Mouse (Mus musculus) urinary bladder, postnatal 10 days (tissue): ENCODE data around the gene Kcna3.

Source experiments
- DNase-seq: peaks from one replicate; pipeline ENCODE4 v3.0.0; 2022; ENCODE audit warnings: low spot score

The Kcna3 gene

DNA sequence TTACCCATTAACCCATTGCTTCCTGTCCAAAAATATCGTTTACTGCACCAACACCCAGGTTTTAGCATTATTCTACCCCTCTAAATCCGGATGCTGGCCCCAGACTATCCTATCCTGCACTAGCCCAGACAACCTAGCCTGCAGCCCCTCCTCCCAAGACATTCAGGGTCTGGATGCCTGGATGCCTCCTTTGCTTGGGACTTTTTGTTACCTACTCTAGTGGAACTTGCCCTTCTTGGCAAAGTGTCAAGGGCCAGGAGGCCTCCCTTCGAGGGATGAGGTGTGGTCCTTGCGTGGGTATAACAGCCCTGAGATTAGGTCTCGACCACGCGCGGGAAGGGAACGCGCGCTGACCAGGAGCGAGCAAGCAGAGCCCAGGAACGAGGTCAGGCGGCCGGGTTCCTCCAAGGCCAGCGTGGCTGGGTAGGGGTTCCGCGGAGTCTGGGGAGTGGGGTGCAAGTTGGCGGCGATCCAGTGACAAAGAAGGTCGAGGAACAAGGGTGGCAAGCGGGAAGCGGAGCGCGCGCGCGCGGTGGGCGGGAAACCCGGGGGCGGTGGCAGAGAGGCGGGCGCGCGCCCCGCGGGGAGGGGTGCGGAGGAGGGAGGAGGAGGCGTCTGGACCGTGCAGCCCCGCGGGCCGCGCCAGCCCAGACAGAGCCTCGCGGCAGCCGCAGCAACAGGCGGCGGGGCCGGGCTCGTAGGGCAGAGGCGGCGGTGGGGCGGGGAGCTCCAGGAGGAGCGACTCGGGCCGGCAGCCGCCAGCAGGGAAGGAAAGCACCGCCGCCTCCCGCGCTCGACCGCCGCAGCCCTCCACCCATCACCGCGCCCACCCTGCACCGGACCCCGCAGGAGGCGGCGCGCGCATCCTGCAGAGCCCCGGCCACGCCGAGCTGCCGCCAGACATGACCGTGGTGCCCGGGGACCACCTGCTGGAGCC is at the start of gene Kcna3:
TSS of gene Kcna3 (plus strand) at position 649 of the 937 bp plus-strand sequence.
- peak; percentile 15 for DNase-seq

DNA sequence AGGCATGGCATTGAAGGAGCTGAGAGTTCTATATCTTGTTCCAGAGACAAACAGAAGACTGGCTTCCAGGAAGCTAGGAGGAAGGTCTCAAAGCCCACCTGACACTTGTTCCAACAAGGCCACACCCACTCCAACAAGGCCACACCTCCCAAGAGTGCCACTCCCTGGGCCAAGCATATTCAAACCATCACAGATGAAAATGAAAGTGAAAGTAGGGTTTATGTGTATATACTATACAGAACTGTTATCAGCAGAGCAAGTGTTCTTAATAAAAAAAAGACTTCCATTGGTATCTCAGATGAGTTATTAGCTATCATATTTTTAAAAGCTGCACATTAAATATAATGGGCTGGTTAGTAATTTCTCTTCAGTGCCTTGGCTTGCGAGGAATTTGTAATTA is 44.6 kb upstream of the Kcna3 start:
- DNase-seq = no peak

DNA sequence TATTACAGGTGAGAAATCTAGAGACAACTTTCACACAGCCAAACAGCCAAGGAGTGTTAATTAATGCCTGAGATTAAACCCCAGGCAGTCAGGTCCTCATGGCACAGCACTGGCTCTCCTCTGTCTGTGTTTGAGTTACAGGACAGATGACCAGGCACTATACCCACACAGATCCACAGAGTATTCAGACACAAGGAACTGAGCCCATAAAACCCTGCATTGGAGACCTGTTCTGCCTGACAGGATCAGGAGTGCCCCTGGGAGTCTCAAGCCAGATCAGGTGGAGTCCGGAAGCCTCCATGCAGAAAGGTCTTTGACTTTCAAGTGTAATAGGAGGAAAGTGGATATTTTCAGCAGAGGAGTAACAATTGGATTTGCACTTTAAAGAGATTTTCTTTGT is 40.6 kb upstream of the Kcna3 start:
- DNase-seq = no peak

DNA sequence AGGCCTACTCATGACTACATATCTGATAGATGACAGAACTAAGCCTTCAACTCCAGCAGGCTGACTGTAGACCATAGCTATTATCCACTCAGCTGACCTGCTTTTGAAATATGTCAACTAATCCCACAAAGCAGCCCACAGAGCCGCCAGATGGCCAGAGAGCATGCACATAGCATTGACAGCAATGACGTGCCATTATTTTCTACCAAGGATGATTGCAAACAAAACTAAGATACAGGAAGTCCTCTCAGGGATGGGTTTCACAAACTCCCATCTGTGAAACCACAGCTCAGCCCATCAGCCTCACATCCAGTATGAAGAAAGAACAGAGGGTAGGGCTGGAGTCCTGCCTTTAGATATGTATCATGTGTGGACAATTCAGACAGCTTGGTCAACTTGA is 39.8 kb upstream of the Kcna3 start:
- no peak for DNase-seq

DNA sequence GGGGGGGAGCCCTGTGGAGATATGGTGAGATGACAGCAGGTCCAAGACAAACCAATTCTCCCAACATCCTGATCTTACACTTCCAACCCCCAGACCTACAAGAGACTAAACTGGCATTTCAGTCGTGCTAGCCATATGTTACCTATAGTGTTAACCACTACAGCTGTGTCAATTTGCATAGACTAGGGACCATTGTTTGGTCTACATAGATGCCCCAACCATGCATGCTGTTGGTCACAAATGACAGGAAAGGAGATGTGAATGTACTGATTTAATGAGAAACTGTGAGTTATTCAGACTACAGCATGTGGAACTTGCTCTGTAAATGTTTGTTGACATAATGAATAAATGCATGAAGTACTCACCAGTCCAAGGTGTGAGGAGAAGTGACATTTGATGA is 37.6 kb upstream of the Kcna3 start:
- DNase-seq = no peak

DNA sequence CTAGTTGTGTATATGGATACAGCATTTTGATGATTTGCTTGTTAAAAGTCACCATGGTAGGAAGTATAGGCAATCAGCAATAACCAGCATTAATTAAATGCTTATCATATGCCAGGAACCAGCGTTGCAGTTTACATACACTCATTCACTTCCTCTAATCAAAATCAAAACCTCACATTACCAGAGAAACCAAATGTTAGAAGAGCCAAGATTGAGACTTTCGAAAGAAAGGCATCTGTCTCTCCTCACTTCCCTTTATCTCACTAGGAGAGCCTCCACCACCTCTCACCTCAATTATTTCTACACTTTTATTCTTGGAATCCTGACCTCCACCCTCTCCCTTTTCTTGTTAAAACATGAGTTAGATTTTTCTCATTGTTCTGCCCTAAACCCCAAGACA is 35.8 kb upstream of the Kcna3 start:
- no peak for DNase-seq

DNA sequence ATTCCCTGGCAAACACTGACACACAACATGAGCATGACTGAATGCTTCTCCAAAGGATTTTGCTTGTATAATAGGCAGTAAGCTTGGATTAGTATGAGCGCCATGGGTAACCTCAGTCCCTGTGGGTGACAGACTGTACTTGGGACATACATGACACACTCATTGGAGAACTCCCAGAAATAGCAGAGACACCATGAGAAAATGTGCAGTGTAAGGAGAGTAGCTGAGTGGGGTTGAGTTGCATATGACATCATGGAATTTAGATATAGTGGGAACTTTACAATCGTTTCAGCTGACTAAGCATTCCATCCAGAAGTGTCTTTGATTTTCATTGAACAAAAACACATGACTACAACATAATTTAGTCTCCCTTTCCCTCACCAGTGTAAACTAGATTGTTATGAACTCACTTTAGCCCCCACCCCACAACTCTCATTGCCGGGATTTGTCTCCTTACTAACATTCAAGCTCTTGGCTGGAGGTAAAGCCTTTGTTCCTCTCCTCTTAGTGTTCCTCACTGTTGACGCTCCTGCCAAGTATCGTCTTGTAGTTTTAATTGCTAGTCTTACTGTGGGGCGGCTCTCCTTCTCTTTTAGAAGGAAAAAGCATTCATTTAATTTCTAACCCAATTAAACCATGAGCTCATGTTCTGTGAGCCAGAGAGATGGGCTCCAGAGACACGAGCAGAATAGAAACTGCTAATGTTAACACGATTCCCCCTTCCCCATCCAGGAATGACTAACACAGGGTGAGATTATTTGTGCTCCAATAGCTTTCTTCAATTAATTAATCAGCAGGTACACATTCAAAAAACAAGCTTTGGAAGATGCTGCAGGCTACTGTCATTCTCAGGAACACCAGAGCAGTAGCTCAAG is 33.5 kb upstream of the Kcna3 start:
- no peak for DNase-seq

DNA sequence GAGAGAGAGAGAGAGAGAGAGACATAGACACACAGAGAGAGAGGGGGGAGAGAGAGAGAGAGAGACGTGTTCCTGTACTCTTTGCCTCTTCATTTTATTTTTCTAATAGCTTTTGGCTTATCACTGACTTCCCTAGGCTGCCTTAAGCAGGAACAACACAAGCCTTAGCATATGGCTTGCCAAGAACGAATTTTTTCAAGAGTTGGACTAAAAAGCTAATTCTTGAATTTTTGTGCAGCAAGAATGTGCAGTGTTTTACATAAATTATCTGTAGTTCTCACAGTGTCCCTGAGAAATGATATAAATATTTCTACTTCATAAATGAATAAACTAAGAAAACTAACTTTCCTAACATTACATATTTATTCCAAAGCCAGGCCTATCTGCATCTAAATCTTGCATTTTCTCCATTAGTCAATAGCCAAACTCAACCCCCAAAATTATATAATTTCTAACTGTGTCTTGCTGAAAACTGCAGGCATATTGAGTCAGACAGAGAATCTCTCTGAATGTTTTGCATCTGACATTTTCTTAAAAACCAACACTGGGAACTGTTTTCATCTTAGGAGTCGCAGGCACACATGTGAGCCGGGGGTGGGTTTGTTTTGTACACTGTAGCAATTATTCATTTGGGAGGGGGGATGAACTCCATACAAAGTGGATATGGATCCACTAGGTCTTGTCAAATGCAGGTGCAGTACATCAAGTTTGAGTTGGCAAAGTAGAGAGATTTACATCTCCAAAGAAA is 26.5 kb upstream of the Kcna3 start:
- no peak for DNase-seq

DNA sequence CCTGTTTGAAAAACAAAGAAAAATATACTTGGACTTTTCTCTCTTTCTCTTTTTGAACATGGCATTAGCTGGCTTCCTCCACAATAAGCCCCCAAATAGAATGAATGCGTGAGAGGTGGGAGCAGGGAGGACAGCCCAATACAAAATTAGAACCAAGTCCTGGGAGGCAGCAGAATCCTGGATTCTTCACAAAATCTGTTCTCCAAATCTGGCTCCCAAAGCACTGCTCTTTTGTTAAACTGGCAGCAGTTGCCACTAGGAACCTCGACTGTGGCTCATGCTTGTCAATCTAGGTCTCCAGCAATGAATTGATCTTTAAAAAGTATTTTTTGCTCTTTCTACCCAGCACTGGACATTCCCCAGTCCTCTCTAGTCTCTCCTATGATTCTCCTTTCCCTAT is 17.7 kb upstream of the Kcna3 start:
- no peak for DNase-seq

DNA sequence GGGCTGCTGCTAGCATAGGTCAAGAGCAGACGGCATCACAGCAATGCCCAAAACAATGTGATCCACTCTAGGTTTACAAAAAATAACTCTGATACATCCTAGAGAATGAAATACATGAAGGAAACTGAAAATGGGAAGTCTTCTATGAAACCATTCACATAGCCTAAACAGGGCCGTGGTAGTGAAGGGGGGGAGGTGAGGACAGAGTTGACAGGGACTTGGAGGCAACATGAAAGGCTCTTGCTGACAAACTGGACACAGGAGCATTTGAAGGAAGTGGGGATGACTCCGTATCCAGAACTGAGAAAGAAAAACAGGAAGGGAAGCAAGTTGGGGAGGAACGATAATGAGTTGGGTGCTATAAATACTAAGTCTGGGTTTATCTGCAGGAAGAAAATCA is 4.4 kb upstream of the Kcna3 start:
- DNase-seq = no peak

DNA sequence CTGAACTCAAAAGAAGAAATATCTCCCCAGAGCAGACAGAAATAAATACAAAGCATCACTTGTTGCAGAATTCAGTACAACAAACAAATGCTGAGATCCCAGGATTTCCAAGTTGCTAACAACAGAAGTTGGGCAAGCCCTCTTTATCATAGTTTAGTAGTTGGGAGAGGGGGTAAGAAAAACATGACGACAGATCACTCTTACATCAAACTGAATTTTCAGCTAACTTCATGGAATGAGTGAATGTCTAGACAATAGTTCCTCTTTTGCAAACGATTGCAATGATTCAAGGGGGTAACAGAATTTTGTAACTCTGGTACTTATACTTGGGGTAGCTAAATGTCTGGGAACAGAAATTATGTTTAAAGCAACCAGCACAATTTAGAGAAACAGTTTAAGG is 1.2 kb upstream of the Kcna3 start:
- DNase-seq = no peak

DNA sequence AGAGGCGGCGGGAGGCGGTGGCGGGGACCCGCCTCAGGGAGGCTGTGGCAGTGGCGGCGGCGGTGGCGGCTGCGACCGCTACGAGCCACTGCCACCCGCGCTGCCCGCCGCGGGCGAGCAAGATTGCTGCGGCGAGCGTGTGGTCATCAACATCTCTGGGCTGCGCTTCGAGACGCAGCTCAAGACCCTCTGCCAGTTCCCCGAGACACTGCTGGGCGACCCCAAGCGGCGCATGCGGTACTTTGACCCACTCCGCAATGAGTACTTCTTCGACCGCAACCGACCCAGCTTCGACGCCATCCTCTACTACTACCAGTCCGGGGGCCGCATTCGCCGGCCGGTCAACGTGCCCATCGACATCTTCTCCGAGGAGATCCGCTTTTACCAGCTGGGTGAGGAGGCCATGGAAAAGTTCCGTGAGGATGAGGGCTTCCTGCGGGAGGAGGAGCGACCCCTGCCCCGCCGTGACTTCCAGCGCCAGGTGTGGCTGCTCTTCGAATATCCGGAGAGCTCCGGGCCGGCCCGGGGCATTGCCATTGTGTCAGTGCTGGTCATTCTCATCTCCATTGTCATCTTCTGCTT is 580 bp downstream of the Kcna3 start:
- DNase-seq = no peak

DNA sequence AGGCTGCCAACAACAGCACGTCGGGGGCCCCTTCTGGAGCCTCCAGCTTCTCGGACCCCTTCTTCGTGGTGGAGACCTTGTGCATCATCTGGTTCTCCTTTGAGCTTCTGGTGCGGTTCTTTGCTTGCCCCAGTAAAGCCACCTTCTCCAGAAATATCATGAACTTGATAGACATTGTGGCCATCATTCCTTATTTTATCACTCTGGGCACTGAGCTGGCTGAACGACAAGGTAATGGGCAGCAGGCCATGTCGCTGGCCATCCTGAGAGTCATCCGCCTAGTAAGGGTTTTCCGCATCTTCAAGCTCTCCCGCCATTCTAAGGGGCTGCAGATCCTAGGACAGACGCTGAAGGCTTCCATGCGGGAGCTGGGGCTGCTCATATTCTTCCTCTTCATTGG is 1.1 kb downstream of the Kcna3 start:
- DNase-seq = no peak

DNA sequence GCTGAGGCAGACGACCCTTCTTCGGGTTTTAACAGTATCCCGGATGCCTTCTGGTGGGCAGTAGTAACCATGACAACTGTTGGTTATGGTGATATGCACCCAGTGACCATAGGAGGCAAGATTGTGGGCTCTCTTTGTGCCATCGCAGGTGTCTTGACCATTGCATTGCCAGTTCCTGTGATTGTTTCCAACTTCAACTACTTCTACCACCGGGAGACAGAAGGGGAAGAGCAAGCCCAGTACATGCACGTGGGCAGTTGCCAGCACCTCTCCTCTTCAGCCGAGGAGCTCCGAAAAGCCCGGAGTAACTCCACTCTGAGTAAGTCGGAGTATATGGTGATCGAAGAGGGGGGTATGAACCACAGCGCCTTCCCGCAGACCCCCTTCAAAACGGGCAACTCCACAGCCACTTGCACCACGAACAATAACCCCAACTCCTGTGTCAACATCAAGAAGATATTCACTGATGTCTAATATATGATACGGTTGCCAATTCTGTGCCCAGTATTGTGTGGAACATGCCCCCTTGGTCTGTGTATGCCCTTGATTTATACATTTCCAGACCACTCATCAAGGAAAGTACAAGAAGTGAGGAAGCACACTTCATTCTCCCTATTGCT is 1.7 kb downstream of the Kcna3 start:
- DNase-seq = no peak

DNA sequence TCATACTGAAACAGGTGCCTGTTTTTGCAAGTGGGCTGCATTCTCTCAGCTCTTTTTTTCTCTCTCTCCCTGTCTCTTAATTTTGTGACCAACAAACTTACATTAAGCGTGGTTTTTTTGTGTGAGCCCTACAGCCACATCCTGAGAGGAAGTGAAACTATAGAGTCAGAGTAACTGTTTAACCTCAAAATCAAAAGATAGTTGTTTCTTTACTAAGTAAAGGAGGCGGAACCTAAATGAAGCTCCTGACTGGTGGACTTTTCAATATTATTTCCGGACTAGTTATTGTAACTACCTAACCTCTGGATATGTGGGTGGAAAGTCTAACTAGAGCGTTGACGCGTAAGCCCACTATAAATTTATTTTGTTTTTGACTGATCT is 2.2 kb downstream of the Kcna3 start:
- DNase-seq = no peak

DNA sequence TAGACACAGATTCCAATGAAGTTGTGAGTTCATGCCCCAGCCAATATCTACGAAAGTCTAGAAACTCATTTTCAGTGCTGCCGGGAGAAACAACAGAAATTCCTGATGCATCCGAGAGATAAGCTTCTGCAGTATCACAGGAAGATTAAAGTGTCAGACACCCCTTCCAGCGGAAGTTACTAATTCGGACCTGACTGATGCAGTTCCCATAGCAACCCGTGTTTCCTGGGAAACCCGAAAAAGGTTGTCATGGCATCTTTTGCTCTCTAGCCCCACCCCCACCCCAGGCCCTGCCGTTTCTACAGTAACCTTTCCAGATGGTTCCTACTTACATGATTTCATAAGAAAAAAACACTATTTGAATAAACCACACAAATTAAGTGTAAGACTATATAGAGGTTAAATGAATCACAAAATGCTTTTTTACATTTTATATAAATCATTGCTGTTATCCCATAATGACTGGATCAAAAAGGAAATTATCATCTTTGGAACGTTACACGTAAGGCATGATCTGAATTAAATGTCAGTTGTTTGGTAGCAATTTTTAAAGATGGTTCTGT is 2.8 kb downstream of the Kcna3 start:
- no peak for DNase-seq

DNA sequence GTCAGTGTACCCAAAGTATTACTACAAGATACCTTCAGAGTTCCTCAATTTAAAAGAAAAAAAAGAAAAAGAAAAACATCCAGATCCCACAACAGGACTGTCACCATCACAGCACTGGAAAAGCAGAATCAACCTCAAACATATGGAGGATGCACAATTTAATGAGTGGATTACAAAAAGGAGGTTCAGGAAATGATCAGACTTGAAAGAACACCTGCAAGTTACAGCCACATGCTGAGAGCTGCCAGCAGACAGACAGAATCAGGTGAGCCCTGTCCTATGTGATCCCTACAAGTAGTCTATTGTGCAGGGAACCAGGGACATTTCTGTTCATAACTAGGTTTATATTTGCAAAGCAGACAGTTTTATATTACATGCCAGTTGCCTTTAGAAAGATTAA is 3.3 kb downstream of the Kcna3 start:
- no peak for DNase-seq

DNA sequence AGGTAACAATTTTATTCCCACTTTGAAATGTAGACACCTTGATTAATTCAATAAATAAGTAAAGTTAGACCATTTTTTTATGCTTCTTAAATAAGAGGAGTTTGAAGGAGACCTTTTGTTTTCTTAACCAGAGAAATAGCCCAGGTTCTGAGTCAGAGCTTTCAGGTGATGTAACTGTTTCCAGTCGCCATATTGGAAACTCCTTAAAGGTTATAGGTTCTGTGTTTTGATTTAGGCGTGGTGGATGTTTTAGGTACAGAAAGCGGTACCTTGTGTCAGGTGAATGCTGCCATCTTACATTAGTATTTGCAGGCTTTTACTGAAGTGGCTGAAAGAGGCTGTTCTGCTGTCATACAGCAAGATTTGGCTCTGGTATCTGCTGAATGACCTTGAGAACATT is 4.4 kb downstream of the Kcna3 start:
- DNase-seq = no peak

DNA sequence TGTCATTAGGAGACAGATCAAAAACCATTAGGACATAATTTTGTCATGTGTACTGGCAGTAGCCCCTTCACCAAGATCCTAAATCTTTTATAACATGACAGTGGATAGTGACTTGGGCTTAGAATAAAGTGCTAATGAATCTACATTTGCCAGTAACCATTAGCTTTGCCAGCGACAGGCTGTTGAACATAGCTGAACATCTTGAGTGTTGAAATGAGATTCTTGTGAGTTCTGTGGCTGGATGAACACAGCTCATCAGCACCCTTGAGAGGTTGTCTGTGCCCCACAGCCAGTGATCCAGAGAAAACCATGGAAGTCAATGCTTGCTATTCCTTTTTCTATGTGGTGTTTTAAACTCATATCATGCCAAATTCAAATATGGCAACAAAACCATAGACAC is 5.7 kb downstream of the Kcna3 start:
- no peak for DNase-seq

DNA sequence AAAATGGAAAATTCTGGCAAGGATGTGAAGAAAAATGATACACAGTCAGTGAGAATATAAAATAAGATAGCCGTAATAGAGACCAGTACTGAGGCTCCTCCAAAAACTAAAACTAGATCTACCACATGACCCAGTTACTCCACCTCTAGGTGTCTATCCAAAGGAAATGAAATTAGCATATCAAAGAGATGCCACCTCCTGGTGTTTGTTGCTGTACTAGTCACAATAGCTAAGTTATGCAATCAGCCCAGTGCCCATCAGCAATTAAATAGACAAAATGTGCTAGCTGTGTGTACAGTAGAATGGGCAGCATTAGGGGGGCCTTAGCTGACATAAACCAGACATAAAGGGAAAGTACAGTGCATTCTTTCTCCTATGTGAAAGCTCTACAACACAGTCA is 25.5 kb downstream of the Kcna3 start:
- no peak for DNase-seq

DNA sequence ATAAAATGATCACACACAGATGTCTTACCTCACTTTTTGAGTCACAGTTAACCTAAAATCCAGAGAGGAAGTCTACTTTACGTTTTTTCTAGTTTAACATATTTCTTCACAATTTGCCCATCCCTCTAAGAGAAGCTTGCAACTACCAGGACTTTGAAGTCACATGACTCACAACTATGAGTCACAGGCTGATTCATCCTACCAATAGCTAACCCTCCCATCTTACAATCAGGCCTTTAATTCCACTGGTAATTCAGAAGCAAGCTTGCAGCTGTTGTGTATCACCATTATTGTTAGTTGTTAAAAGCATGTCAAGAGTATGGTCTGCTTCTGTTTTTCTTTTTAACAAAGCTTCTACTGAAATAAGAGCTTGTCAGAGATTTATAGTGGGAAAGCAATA is 26.8 kb downstream of the Kcna3 start:
- DNase-seq = no peak
